ENCODE assay signal across 8 mouse cellular contexts in the genomic region with DNA sequence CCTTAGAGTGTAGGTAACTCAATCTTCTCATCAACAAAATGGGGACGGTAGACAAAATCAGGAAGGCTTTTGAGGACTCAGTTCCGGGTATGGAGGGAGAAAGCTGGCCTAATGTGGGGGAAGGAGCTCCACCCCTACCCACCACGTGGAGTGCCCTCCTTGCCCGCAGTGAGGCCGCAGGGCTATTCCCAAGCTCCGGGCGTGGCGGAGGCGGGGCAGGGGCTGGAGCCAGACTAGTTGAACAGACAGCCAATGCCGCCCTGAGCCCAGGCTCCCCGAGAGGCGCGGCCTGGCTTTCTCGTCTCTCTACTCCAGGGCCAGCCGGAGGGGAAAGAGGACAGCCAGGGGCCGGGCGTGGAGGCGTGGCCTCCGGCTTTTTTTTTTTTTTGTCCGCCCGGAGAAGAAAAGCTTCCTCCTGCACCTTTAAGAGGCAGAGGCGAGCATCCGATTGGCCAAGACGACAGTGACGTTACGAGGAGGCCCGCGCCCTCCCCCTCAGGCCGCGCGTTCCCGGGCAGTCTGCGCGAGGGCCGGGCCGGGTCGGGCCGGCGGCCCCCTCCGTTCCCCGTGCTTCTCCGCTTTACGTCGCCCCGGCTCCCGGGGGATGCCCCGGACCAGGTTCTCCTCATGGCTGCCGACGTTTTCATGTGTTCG. TPM values are rescaled to one million over a fixed set of nuclear protein-coding genes. Genes with fewer than 3 reads are reported as not detected.
DNase-seq lines count a peak whose midpoint lies in the region; ATAC-seq lines count a peak whose summit lies in the region.

A gene (plus strand): TSS at position 496 of the 654 bp plus-strand sequence.

- peak within 1 kb of the TSS; percentile 93 for H3K9ac ChIP-seq in heart, embryonic 14.5 days (ENCODE audit: low read length)
- H3K9ac ChIP-seq in liver, embryonic 13.5 days, result peak within 1 kb of the TSS; percentile 91
- peak within 1 kb of the TSS; percentile 87 for H3K9ac ChIP-seq in stomach, embryonic 16.5 days (ENCODE audit: low read length)

- peak within 1 kb of the TSS; percentile 75 for H3K4me3 ChIP-seq in brown adipose tissue, adult 24 weeks (ENCODE audit: insufficient read depth, low read depth, low read length)
- peak within 1 kb of the TSS; percentile 80 to 99 for H3K4me3 ChIP-seq in heart, embryonic 14.5 days (ENCODE audit: control insufficient read depth in 1 of 2, insufficient read depth in 1 of 2, low read depth in 1 of 2, low read length in 2 of 2)
- H3K4me3 ChIP-seq in liver, embryonic 13.5 days (replicated peaks), result peak within 1 kb of the TSS; percentile 85
- H3K4me3 ChIP-seq in stomach, embryonic 16.5 days (replicated peaks; ENCODE audit: low read length), result peak within 1 kb of the TSS; percentile 80

- peaks cover 17% of the 10 kb centered on the region; the same call in 1 of the 2 replicates for H3K4me1 ChIP-seq in brown adipose tissue, adult 24 weeks (ENCODE audit: control insufficient read depth, insufficient read depth, insufficient read length, low read length)
- peaks cover 24 to 37% of the 10 kb centered on the region in 2 experiments for H3K4me1 ChIP-seq in heart, embryonic 14.5 days (ENCODE audit: control insufficient read depth in 2 of 2, insufficient read depth in 2 of 2, low read length in 2 of 2)
- peaks cover 55% of the 10 kb centered on the region for H3K4me1 ChIP-seq in liver, embryonic 13.5 days (replicated peaks)
- H3K4me1 ChIP-seq in stomach, embryonic 16.5 days (ENCODE audit: control insufficient read depth, insufficient read depth, low read length), result peaks cover 39% of the 10 kb centered on the region

- H3K9me3 ChIP-seq in heart, embryonic 14.5 days (ENCODE audit: control insufficient read depth, low read length), result no peaks in the 10 kb centered on the region
- H3K9me3 ChIP-seq in liver, embryonic 13.5 days (replicated peaks), result no peaks in the 10 kb centered on the region
- no peaks in the 10 kb centered on the region for H3K9me3 ChIP-seq in stomach, embryonic 16.5 days (replicated peaks; ENCODE audit: control insufficient read depth, low read length)

- under 1% methylated on average over 43 of the region's 50 CpGs for WGBS in heart, embryonic 14.5 days
- WGBS in liver, embryonic 13.5 days (ENCODE audit: insufficient replicate concordance), result under 1% methylated on average over 43 of the region's 50 CpGs
- WGBS in stomach, embryonic 16.5 days, result 0% methylated on average over 48 of the region's 50 CpGs

- H3K27ac ChIP-seq in brown adipose tissue, adult 24 weeks (replicated peaks; ENCODE audit: low read depth, low read length), result peak within 1 kb of the TSS; percentile 82
- peak within 1 kb of the TSS; percentile 89 to 92 for H3K27ac ChIP-seq in heart, embryonic 14.5 days (replicated peaks in 1 of 2; ENCODE audit: control insufficient read depth in 1 of 2, insufficient read depth in 1 of 2, low read depth in 2 of 2, low read length in 2 of 2)
- H3K27ac ChIP-seq in liver, embryonic 13.5 days, result peak within 1 kb of the TSS; percentile 76
- H3K27ac ChIP-seq in stomach, embryonic 16.5 days (ENCODE audit: low read length), result peak within 1 kb of the TSS; percentile 93

- ATAC-seq in heart, embryonic 14.5 days (ENCODE audit: insufficient number of reproducible peaks, insufficient read depth, low FRiP score, low read depth), result peak; percentile 97
- ATAC-seq in liver, embryonic 13.5 days (ENCODE audit: low read depth), result peak; percentile 96
- peak; percentile 98 for ATAC-seq in stomach, embryonic 16.5 days (ENCODE audit: insufficient read depth, low FRiP score)

- H3K4me2 ChIP-seq in heart, embryonic 14.5 days (ENCODE audit: low read length), result peak within 1 kb of the TSS; percentile 87
- peak within 1 kb of the TSS; percentile 100 for H3K4me2 ChIP-seq in liver, embryonic 13.5 days
- H3K4me2 ChIP-seq in stomach, embryonic 16.5 days (ENCODE audit: low read depth, low read length), result peak within 1 kb of the TSS; percentile 65

- H3K36me3 ChIP-seq in heart, embryonic 14.5 days (ENCODE audit: control insufficient read depth, insufficient read depth, low read length), result no peaks in the 10 kb centered on the region
- no peaks in the 10 kb centered on the region for H3K36me3 ChIP-seq in liver, embryonic 13.5 days
- no peaks in the 10 kb centered on the region for H3K36me3 ChIP-seq in stomach, embryonic 16.5 days (ENCODE audit: control insufficient read depth, insufficient read depth, low read length)

- H3K27me3 ChIP-seq in heart, embryonic 14.5 days (ENCODE audit: control insufficient read depth, insufficient read depth, low read length), result no peaks in the 10 kb centered on the region
- no peaks in the 10 kb centered on the region for H3K27me3 ChIP-seq in liver, embryonic 13.5 days
- no peaks in the 10 kb centered on the region for H3K27me3 ChIP-seq in stomach, embryonic 16.5 days (ENCODE audit: control insufficient read depth, insufficient read depth, low read length)

- peak; percentile 93 for DNase-seq in CD4-positive, CD25-positive, alpha-beta regulatory T cell, adult 2 months (ENCODE audit: low read depth, low spot score)
- DNase-seq in fibroblast of lung, adult 2 months (ENCODE audit: low read depth), result peak; percentile 95
- DNase-seq in kidney, postnatal 14 days, result peak; percentile 95
- peak; percentile 90 for DNase-seq in liver, embryonic 13.5 days
- peak; percentile 96 for DNase-seq in neural tube, embryonic 10.5 days (ENCODE audit: extremely low spot score, low spot score)

RNA-seq across cellular contexts. Expression of the gene that starts here (rescaled TPM):
- 7.8 and 8.2 TPM in 2 replicates for polyA plus RNA-seq in brown adipose tissue, adult 24 weeks (2012; ENCODE audit: insufficient read depth, insufficient read length, missing spikeins)
- 12.6 and 13.6 TPM in 2 replicates for polyA plus RNA-seq in heart, embryonic 14.5 days (2014; fragmentation: Nextera tagmentation; extraction: Ambion mirVana)
- 3.2 and 3.6 TPM in 2 replicates for polyA plus RNA-seq in liver, embryonic 13.5 days (2015; fragmentation: Nextera tagmentation; extraction: Ambion mirVana)
- 17.3 and 17.4 TPM in 2 replicates for polyA plus RNA-seq in stomach, embryonic 16.5 days (2015; fragmentation: Nextera tagmentation; extraction: Ambion mirVana)

Comparison
In these comparisons a context has a peak if more than half of its experiments do, and no peak if none do; other contexts are left out.
1. Peak in every context shown above with its lines: DNase-seq, ATAC-seq, H3K4me3 ChIP-seq and H3K27ac ChIP-seq.